Mouse (Mus musculus): ENCODE measurements around the gene Oasl1.

- no peak for TF ChIP-seq POLR2A (IDR thresholded peaks at IDR 0.05; ENCODE audit: insufficient read depth, low read length)
- TF ChIP-seq CTCF (IDR thresholded peaks at IDR 0.05; ENCODE audit: low read depth, low read length) = no peak
These were observed 26.2 kb upstream of the Oasl1 start, which contains the start of gene Oasl2 for GRCm38 (mm10) chr5:114896688-114897373.

Data from ES-Bruce4 (cell line).